Mouse (Mus musculus) embryonic facial prominence, embryonic 15.5 days (tissue): ENCODE measurements around the gene Tmem86a. TPM values are rescaled to one million over a fixed set of nuclear protein-coding genes. Genes with fewer than 3 reads are reported as not detected.

ENCODE experiments used
- ATAC-seq: fragments of 200-750 bp; cut with Nextera tagmentation; 2 replicates; pipeline ENCODE4 v1.8.0; 2017; ENCODE audit warnings: low read depth, moderate TSS enrichment; ENCODE audit not compliant: insufficient number of reproducible peaks, low FRiP score, low TSS enrichment
- H3K27ac ChIP-seq: fragments of 300-500 bp; sonication (generic); replicated peaks from 2 replicates; pipeline ENCODE4 v1.5.1; 2015; ENCODE audit warnings: mild to moderate bottlenecking, inconsistent platforms
- H3K27me3 ChIP-seq: fragments of 300-500 bp; sonication (generic); 2 replicates; pipeline ENCODE4 v1.6.1; 2015; ENCODE audit warnings: inconsistent platforms
- H3K36me3 ChIP-seq: fragments of 300-500 bp; sonication (generic); 2 replicates; pipeline ENCODE4 v1.6.1; 2015; ENCODE audit warnings: mild to moderate bottlenecking, inconsistent platforms
- H3K4me1 ChIP-seq: fragments of 300-500 bp; sonication (generic); 2 replicates; pipeline ENCODE4 v1.6.1; 2015; ENCODE audit warnings: inconsistent platforms
- H3K4me2 ChIP-seq: fragments of 300-500 bp; sonication (generic); replicated peaks from 2 replicates; pipeline ENCODE4 v1.6.1; 2015; ENCODE audit warnings: mild to moderate bottlenecking, inconsistent platforms
- H3K4me3 ChIP-seq: fragments of 300-500 bp; sonication (generic); replicated peaks from 2 replicates; pipeline ENCODE4 v1.5.1; 2015; ENCODE audit warnings: mild to moderate bottlenecking, inconsistent platforms
- H3K9ac ChIP-seq: fragments of 300-500 bp; sonication (generic); 2 replicates; pipeline ENCODE4 v1.6.1; 2015; ENCODE audit warnings: inconsistent platforms
- H3K9me3 ChIP-seq: fragments of 300-500 bp; sonication (generic); replicated peaks from 2 replicates; pipeline ENCODE4 v1.6.1; 2016; ENCODE audit warnings: inconsistent platforms
- WGBS: fragments of 180-500 bp; shearing (Covaris S2); methylation state at CpG from one replicate; pipeline ENCODE4 v1.1.7; 2015; 5-methylcytosine and 5-hydroxymethylcytosine counted together
- polyA plus RNA-seq: library from polyadenylated mRNA; unstranded; fragments of >200 nt; fragmentation: Nextera tagmentation; extraction: Ambion mirVana; gene quantifications from 2 replicates; pipeline ENCODE4 v1.2.1, GENCODE M21; 2015

Tmem86a gene
- polyA plus RNA-seq, 1 experiment from 2014 or later: 22.3 TPM

DNA sequence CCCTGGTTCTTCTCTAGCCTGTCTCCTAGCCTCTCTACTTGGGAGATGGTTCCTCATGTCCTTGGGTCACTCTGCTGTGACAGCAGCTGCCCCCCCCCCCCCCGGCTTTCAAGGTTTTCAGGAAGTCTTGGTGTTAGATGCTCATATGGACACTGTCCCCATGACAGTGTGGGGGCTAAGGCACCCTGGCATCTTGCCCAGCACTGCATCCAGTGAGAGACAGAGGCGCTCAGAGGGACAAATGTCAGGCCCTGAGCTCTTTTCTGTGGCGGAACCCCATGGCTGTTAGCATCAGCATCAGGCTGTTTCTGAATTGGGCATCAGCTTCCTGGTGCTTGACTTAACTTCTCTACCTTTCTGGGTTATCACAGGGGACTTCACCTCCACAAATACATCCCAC, 30.5 kb downstream of the Tmem86a start:
- Histone ChIP-seq H3K4me3 (no peak overlapping the region), H3K36me3 (no peaks in the 10 kb centered on the region), H3K9ac (no peak overlapping the region), H3K27me3 (no peaks in the 10 kb centered on the region), H3K9me3 (no peaks in the 10 kb centered on the region), H3K4me1 (peaks cover 7% of the 10 kb centered on the region), H3K27ac (no peak overlapping the region), H3K4me2 (no peak overlapping the region)
- 61% methylated on average over 3 of the region's 3 CpGs for WGBS
- no peak for ATAC-seq

DNA sequence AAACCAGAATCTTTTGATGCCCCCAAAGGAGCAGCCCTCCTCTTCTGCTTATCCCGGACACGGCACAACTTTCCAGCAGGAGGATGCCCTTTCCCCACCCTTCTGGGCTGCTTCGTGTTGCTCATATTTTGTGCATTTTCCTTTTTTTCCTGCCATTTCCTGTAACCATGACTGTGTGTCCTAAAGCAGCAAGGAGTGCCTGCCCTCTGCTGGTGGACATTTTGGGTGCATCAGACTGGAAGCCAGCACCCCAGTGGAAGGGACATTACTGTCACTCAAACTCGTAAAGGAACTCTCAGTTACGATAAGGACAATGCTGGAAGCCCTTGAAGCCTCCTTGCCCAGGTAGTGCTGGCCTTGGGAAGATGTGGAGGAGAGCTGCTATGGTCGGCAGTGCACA, 30.9 kb downstream of the Tmem86a start:
- Histone ChIP-seq H3K4me1 (peaks cover 7% of the 10 kb centered on the region), H3K4me2 (no peak overlapping the region), H3K27ac (no peak overlapping the region), H3K27me3 (no peaks in the 10 kb centered on the region), H3K9ac (no peak overlapping the region), H3K4me3 (no peak overlapping the region), H3K36me3 (no peaks in the 10 kb centered on the region), H3K9me3 (no peaks in the 10 kb centered on the region)
- no peak for ATAC-seq
- WGBS: 38% methylated on average over 6 of the region's 6 CpGs

DNA sequence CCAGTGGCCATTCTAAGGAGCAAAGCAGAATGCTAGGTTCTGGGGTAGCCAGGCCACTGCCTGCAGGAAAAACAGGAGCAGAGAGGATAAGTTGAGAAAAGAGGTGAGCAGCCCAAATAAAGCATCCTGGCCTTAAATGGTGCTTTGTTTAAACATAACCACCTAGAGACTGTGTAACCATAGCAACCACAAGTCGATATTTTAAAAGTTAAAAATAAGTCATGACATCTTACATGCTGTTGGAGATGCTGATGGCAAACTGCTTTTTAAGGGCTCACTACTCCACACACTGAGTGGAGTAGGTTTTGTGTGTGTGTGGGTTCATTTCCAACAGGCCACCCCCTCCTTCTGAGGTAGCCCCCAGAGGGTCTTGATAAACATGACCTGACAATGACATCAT, 34.7 kb downstream of the Tmem86a start:
- no peak overlapping the region for H3K9ac ChIP-seq
- no peak for ATAC-seq
- no peak overlapping the region for H3K27ac ChIP-seq
- peaks cover 7% of the 10 kb centered on the region for H3K4me1 ChIP-seq
- no peaks in the 10 kb centered on the region for H3K27me3 ChIP-seq
- no peaks in the 10 kb centered on the region for H3K36me3 ChIP-seq
- H3K9me3 ChIP-seq: no peaks in the 10 kb centered on the region
- H3K4me2 ChIP-seq: no peak overlapping the region
- H3K4me3 ChIP-seq: no peak overlapping the region
- WGBS: 57% methylated on average over 1 of the region's 1 CpGs

DNA sequence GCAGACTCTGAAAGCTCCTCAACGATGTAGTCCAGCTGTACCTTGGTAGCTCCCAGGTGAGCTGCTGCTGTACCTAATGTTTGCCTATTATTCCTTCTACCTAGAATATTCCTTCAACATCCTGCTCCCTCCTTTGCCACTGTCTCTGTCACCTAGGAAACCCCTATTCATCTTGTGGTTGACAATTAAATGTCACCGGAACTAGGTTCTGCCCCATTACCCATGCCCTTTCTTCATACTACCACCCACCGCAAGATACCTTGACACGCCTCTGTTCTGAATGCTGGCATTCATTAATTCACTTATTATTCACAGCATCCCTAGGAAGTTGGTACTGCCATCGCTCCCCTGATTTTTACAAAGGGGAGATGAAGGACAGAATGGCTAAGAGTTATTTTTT, 43.5 kb downstream of the Tmem86a start:
- Histone ChIP-seq H3K9me3 (no peaks in the 10 kb centered on the region), H3K27ac (no peak overlapping the region), H3K4me1 (no peaks in the 10 kb centered on the region), H3K9ac (no peak overlapping the region), H3K4me2 (no peak overlapping the region), H3K4me3 (no peak overlapping the region), H3K36me3 (no peaks in the 10 kb centered on the region), H3K27me3 (no peaks in the 10 kb centered on the region)
- ATAC-seq: no peak
- 90% methylated on average over 5 of the region's 5 CpGs for WGBS

DNA sequence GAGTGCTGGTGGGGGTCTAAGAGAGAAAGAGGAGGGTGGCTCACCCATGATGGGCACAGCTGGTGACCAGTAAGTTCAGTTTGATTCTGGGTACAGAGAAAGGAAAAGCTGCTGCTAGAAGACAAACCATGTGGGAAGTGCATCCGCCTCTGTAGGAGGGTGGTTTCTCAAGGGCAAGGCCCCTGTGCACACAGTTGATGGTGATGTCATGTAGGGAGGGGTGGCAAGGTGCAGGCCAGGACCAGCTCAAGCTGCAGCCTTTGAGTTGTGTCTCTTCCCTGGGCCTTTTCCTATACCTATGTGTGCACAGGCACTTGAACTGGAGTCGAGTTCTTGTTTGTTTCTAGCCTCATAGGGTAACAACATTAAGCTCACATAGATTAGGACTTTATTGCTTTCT, 44.6 kb downstream of the Tmem86a start:
- no peak for ATAC-seq
- Histone ChIP-seq H3K27ac (no peak overlapping the region), H3K27me3 (no peaks in the 10 kb centered on the region), H3K9me3 (no peaks in the 10 kb centered on the region), H3K4me3 (no peak overlapping the region), H3K4me2 (no peak overlapping the region), H3K9ac (no peak overlapping the region), H3K4me1 (no peaks in the 10 kb centered on the region), H3K36me3 (no peaks in the 10 kb centered on the region)
- 69% methylated on average over 2 of the region's 2 CpGs for WGBS

DNA sequence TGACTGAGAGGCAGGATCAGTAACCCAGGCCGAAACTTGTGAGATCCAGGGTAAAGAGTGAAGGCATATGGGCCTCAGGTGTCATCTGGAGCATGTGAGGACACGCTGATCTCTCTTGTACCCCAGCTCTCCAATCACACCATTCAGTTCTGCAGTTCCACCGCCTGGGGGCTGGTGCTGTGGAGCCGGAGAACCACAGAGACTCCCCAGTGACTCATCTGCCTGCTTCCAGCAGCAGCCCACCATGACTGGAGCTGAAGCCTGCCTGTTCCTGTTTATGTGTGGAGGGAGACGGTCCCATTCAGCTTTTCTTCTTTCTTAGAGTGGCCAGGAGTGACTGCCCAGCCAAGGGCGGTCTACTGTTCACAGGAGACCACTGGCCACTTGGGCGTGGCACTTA, 47.6 kb downstream of the Tmem86a start:
- no peak overlapping the region for H3K9ac ChIP-seq
- H3K9me3 ChIP-seq: no peaks in the 10 kb centered on the region
- WGBS: 37% methylated on average over 7 of the region's 7 CpGs
- no peak overlapping the region for H3K4me3 ChIP-seq
- H3K27me3 ChIP-seq: no peaks in the 10 kb centered on the region
- ATAC-seq: no peak
- no peaks in the 10 kb centered on the region for H3K4me1 ChIP-seq
- no peak overlapping the region for H3K4me2 ChIP-seq
- H3K27ac ChIP-seq: no peak overlapping the region
- H3K36me3 ChIP-seq: no peaks in the 10 kb centered on the region

DNA sequence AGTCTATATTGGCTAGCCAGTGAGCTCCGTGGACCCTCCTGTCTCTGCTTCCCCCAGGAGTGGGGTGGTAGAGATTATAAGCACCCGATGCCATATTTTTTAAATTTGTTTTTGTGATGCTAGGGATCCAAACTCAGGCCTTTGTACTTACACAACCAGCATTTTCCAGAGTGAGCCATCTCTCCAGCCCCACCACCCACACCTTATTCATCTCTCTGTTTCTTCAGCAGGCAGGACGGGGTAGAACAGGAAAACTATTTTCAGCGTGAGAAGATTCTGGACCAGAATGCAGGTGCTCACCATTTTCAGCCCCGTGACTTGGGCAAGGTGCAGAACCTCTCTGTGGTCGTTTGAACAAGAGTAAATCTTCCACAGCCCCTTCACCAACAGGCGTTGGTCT, 48.9 kb downstream of the Tmem86a start:
- Histone ChIP-seq H3K4me2 (no peak overlapping the region), H3K27ac (no peak overlapping the region), H3K9me3 (no peaks in the 10 kb centered on the region), H3K27me3 (no peaks in the 10 kb centered on the region), H3K36me3 (no peaks in the 10 kb centered on the region), H3K4me3 (no peak overlapping the region), H3K9ac (no peak overlapping the region), H3K4me1 (no peaks in the 10 kb centered on the region)
- ATAC-seq: no peak
- WGBS: 80% methylated on average over 7 of the region's 7 CpGs

DNA sequence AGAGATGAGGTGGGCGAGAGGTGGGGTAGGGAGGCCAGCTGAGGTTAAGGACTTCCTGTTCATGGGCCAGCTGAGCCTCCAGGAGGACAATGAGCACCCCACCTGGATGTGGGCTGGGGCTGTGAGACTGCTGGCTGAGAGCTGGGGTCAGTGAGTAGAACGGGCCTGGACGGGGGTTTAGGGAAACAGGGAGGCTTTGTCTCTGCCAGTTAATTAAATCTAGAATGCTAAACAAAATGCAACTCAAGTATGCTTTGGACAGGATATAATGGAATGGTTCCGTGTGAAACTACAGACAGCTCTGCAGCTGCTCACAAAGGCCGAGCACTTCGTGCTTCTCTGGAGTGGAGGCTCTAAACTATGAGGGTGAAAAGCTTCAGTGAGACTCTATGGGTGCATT, 50.2 kb downstream of the Tmem86a start:
- Histone ChIP-seq H3K27me3 (no peaks in the 10 kb centered on the region), H3K4me3 (no peak overlapping the region), H3K27ac (no peak overlapping the region), H3K36me3 (no peaks in the 10 kb centered on the region), H3K9me3 (no peaks in the 10 kb centered on the region), H3K4me1 (no peaks in the 10 kb centered on the region), H3K4me2 (no peak overlapping the region), H3K9ac (no peak overlapping the region)
- 64% methylated on average over 6 of the region's 6 CpGs for WGBS
- no peak for ATAC-seq

DNA sequence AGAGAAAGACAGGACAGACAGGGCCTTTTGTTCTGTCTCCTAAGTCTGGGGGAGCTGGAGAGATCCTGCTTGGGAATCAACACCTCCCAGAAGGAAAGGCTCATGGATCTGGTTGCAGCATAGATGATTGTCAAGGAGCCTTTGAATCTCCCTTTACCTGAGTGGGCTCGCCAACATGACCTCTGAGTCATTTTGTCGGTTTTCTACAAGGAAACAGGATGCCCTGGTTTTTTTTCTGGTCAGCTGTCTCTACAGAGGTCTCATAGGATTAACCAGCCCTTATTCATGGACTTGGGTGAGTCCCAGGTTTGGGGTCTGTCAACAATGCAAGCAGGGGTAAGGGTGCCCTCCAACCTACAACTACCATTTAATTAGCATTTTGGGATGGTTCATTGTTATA, 52.6 kb downstream of the Tmem86a start:
- H3K9ac ChIP-seq: no peak overlapping the region
- ATAC-seq: no peak
- no peaks in the 10 kb centered on the region for H3K4me1 ChIP-seq
- no peak overlapping the region for H3K27ac ChIP-seq
- H3K4me2 ChIP-seq: no peak overlapping the region
- no peaks in the 10 kb centered on the region for H3K9me3 ChIP-seq
- H3K27me3 ChIP-seq: no peaks in the 10 kb centered on the region
- H3K4me3 ChIP-seq: no peak overlapping the region
- 60% methylated on average over 2 of the region's 2 CpGs for WGBS
- H3K36me3 ChIP-seq: no peaks in the 10 kb centered on the region

DNA sequence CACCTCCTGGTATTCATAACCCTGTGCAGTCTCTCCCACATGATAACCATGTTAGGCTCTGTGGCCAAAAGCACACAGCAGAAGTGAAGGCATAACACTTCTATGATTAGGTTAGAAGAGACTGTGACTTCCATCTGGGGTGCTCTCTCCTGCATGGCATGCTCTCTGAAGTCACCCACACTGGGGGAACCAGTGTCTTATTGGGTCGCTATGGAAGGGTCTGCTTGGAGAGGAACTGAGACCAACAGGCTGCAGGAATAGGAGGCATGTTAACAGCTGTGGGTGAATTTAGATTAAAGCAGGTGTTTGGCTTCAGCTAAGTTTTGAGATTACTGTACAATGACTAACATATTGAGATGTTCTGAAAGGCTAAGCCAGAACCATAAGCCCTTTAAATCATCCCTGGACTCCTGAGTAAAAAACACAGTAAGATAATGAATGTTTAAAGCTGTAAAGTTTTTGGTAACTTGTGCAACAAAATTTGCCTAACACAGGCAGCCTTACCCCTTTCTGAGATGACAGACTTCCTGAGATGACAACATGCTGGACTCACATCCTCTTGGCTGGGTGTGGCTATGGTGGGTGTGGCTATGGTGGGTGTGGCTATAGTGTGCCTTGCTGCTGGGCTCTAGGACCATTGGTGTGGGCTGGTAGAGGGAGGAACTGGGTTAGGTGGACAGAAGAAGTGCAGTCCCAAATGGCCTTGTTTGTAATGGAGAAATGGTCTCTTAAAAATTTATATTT, 53.4 kb downstream of the Tmem86a start:
- Histone ChIP-seq H3K4me2 (no peak overlapping the region), H3K9me3 (no peaks in the 10 kb centered on the region), H3K4me1 (no peaks in the 10 kb centered on the region), H3K9ac (no peak overlapping the region), H3K36me3 (no peaks in the 10 kb centered on the region), H3K4me3 (no peak overlapping the region), H3K27me3 (no peaks in the 10 kb centered on the region), H3K27ac (no peak overlapping the region)
- WGBS: 59% methylated on average over 1 of the region's 1 CpGs
- ATAC-seq: no peak
